Mouse (Mus musculus): ENCODE results near the gene H2-Eb1. TPM values are rescaled to one million over a fixed set of nuclear protein-coding genes. Genes with fewer than 3 reads are reported as not detected.

The H2-Eb1 gene
- polyA plus RNA-seq, 1 experiment from 2014 or later: 1.4 TPM

- no peaks in the 10 kb centered on the region for H3K4me1 ChIP-seq
Measured at GRCm38 (mm10) chr17:34270940-34271339, 34.7 kb upstream of the H2-Eb1 start.

GRCm38 (mm10) chr17:34272102-34272501, 33.6 kb upstream of the H2-Eb1 start:
- no peak overlapping the region for H3K27ac ChIP-seq
- 63% methylated on average over 1 of the region's 1 CpGs for WGBS
- peaks cover 4% of the 10 kb centered on the region; the same call in 1 of the 2 replicates for H3K27me3 ChIP-seq (ENCODE audit: insufficient read depth, poor library complexity, severe bottlenecking)
- no peaks in the 10 kb centered on the region for H3K9me3 ChIP-seq
- no peaks in the 10 kb centered on the region for H3K4me1 ChIP-seq
- no peak overlapping the region for H3K4me3 ChIP-seq
- no peak for DNase-seq (ENCODE audit: low spot score)
- no peaks in the 10 kb centered on the region for H3K36me3 ChIP-seq

More at GRCm38 (mm10) chr17:34270940-34271339, 34.7 kb upstream of the H2-Eb1 start:
- no peak for DNase-seq (ENCODE audit: low spot score)
- Histone ChIP-seq H3K4me3 (no peak overlapping the region), H3K27me3 (ENCODE audit: insufficient read depth, poor library complexity, severe bottlenecking) (peaks cover 4% of the 10 kb centered on the region; the same call in 1 of the 2 replicates), H3K27ac (no peak overlapping the region), H3K36me3 (no peaks in the 10 kb centered on the region), H3K9me3 (no peaks in the 10 kb centered on the region)
- WGBS: 71% methylated on average over 2 of the region's 2 CpGs

- Histone ChIP-seq H3K27ac (no peak overlapping the region), H3K4me1 (no peaks in the 10 kb centered on the region), H3K36me3 (no peaks in the 10 kb centered on the region), H3K9me3 (no peaks in the 10 kb centered on the region), H3K4me3 (no peak overlapping the region), H3K27me3 (ENCODE audit: insufficient read depth, poor library complexity, severe bottlenecking) (peaks cover 23% of the 10 kb centered on the region; the same call in 1 of the 2 replicates)
- no peak for DNase-seq (ENCODE audit: low spot score)
- 71% methylated on average over 1 of the region's 1 CpGs for WGBS
Measured at GRCm38 (mm10) chr17:34280499-34281038, 25.1 kb upstream of the H2-Eb1 start.

- H3K4me3 ChIP-seq: no peak overlapping the region
- H3K27ac ChIP-seq: no peak overlapping the region
- no peaks in the 10 kb centered on the region for H3K36me3 ChIP-seq
- 71% methylated on average over 1 of the region's 1 CpGs for WGBS
- no peaks in the 10 kb centered on the region for H3K9me3 ChIP-seq
- peaks cover 23% of the 10 kb centered on the region; the same call in 1 of the 2 replicates for H3K27me3 ChIP-seq (ENCODE audit: insufficient read depth, poor library complexity, severe bottlenecking)
- no peak for DNase-seq (ENCODE audit: low spot score)
- H3K4me1 ChIP-seq: no peaks in the 10 kb centered on the region
Measured at GRCm38 (mm10) chr17:34281836-34282235, 23.8 kb upstream of the H2-Eb1 start.

GRCm38 (mm10) chr17:34285371-34285770, 20.3 kb upstream of the H2-Eb1 start:
- Histone ChIP-seq H3K27ac (no peak overlapping the region), H3K4me3 (no peak overlapping the region), H3K9me3 (no peaks in the 10 kb centered on the region), H3K27me3 (ENCODE audit: insufficient read depth, poor library complexity, severe bottlenecking) (peaks cover 22% of the 10 kb centered on the region; the same call in 1 of the 2 replicates), H3K36me3 (no peaks in the 10 kb centered on the region), H3K4me1 (no peaks in the 10 kb centered on the region)
- WGBS: 71% methylated on average over 4 of the region's 4 CpGs
- no peak for DNase-seq (ENCODE audit: low spot score)

GRCm38 (mm10) chr17:34285848-34286247, 19.8 kb upstream of the H2-Eb1 start:
- Histone ChIP-seq H3K27me3 (ENCODE audit: insufficient read depth, poor library complexity, severe bottlenecking) (peaks cover 17% of the 10 kb centered on the region; the same call in 1 of the 2 replicates), H3K36me3 (no peaks in the 10 kb centered on the region), H3K9me3 (no peaks in the 10 kb centered on the region), H3K4me1 (no peaks in the 10 kb centered on the region), H3K4me3 (no peak overlapping the region), H3K27ac (no peak overlapping the region)
- 35% methylated on average over 4 of the region's 4 CpGs for WGBS
- DNase-seq (ENCODE audit: low spot score): no peak

GRCm38 (mm10) chr17:34286501-34286900, 19.2 kb upstream of the H2-Eb1 start:
- Histone ChIP-seq H3K27ac (no peak overlapping the region), H3K27me3 (ENCODE audit: insufficient read depth, poor library complexity, severe bottlenecking) (peaks cover 11% of the 10 kb centered on the region; the same call in 1 of the 2 replicates), H3K4me1 (no peaks in the 10 kb centered on the region), H3K4me3 (no peak overlapping the region), H3K9me3 (no peaks in the 10 kb centered on the region), H3K36me3 (no peaks in the 10 kb centered on the region)
- WGBS: 73% methylated on average over 5 of the region's 5 CpGs
- no peak for DNase-seq (ENCODE audit: low spot score)

- Histone ChIP-seq H3K9me3 (no peaks in the 10 kb centered on the region), H3K4me3 (no peak overlapping the region), H3K36me3 (no peaks in the 10 kb centered on the region), H3K4me1 (no peaks in the 10 kb centered on the region), H3K27me3 (ENCODE audit: insufficient read depth, poor library complexity, severe bottlenecking) (peaks cover 11% of the 10 kb centered on the region; the same call in 1 of the 2 replicates), H3K27ac (no peak overlapping the region)
- no peak for DNase-seq (ENCODE audit: low spot score)
- 66% methylated on average over 6 of the region's 6 CpGs for WGBS
Measured at GRCm38 (mm10) chr17:34286999-34287398, 18.7 kb upstream of the H2-Eb1 start.

- Histone ChIP-seq H3K36me3 (no peaks in the 10 kb centered on the region), H3K27ac (no peak within 1 kb of the TSS), H3K27me3 (ENCODE audit: insufficient read depth, poor library complexity, severe bottlenecking) (peaks cover 11% of the 10 kb centered on the region; the same call in 1 of the 2 replicates), H3K9me3 (no peaks in the 10 kb centered on the region), H3K4me3 (no peak within 1 kb of the TSS), H3K4me1 (no peaks in the 10 kb centered on the region)
- DNase-seq (ENCODE audit: low spot score): no peak
- WGBS: 16% methylated on average over 8 of the region's 8 CpGs
Measured at GRCm38 (mm10) chr17:34287648-34288047, 18.0 kb upstream of the H2-Eb1 start, which contains the start of gene H2-Aa. TSS of gene H2-Aa (minus strand) at chr17:34287823.

GRCm38 (mm10) chr17:34288131-34288530, 17.5 kb upstream of the H2-Eb1 start:
- no peak overlapping the region for H3K4me3 ChIP-seq
- DNase-seq (ENCODE audit: low spot score): no peak
- H3K27ac ChIP-seq: no peak overlapping the region
- no peaks in the 10 kb centered on the region for H3K9me3 ChIP-seq
- peaks cover 11% of the 10 kb centered on the region; the same call in 1 of the 2 replicates for H3K27me3 ChIP-seq (ENCODE audit: insufficient read depth, poor library complexity, severe bottlenecking)
- 53% methylated on average over 3 of the region's 3 CpGs for WGBS
- H3K36me3 ChIP-seq: no peaks in the 10 kb centered on the region
- H3K4me1 ChIP-seq: no peaks in the 10 kb centered on the region

- no peak overlapping the region for H3K4me3 ChIP-seq
- H3K9me3 ChIP-seq: no peaks in the 10 kb centered on the region
- no peak overlapping the region for H3K27ac ChIP-seq
- H3K36me3 ChIP-seq: no peaks in the 10 kb centered on the region
- H3K27me3 ChIP-seq (ENCODE audit: insufficient read depth, poor library complexity, severe bottlenecking): peaks cover under 1% of the 10 kb centered on the region; the same call in 1 of the 2 replicates
- H3K4me1 ChIP-seq: no peaks in the 10 kb centered on the region
- WGBS: 17% methylated on average over 8 of the region's 8 CpGs
- peak; percentile 88 for DNase-seq (ENCODE audit: low spot score)
Measured at GRCm38 (mm10) chr17:34291609-34292008, 14.1 kb upstream of the H2-Eb1 start.

- no peak overlapping the region for H3K27ac ChIP-seq
- H3K27me3 ChIP-seq (ENCODE audit: insufficient read depth, poor library complexity, severe bottlenecking): peaks cover 8% of the 10 kb centered on the region
- H3K4me3 ChIP-seq: no peak overlapping the region
- H3K4me1 ChIP-seq: no peaks in the 10 kb centered on the region
- DNase-seq (ENCODE audit: low spot score): no peak
- H3K36me3 ChIP-seq: no peaks in the 10 kb centered on the region
- H3K9me3 ChIP-seq: no peaks in the 10 kb centered on the region
- WGBS: 79% methylated on average over 4 of the region's 4 CpGs
Measured at GRCm38 (mm10) chr17:34292570-34292969, 13.1 kb upstream of the H2-Eb1 start.

GRCm38 (mm10) chr17:34293533-34293932, 12.1 kb upstream of the H2-Eb1 start:
- Histone ChIP-seq H3K27ac (no peak overlapping the region), H3K27me3 (ENCODE audit: insufficient read depth, poor library complexity, severe bottlenecking) (peaks cover 15% of the 10 kb centered on the region), H3K4me3 (no peak overlapping the region), H3K36me3 (no peaks in the 10 kb centered on the region), H3K9me3 (no peaks in the 10 kb centered on the region), H3K4me1 (no peaks in the 10 kb centered on the region)
- 42% methylated on average over 2 of the region's 2 CpGs for WGBS
- no peak for DNase-seq (ENCODE audit: low spot score)

- no peak for DNase-seq (ENCODE audit: low spot score)
- 60% methylated on average over 4 of the region's 4 CpGs for WGBS
- Histone ChIP-seq H3K36me3 (no peaks in the 10 kb centered on the region), H3K27ac (no peak overlapping the region), H3K4me1 (no peaks in the 10 kb centered on the region), H3K27me3 (ENCODE audit: insufficient read depth, poor library complexity, severe bottlenecking) (peaks cover 15% of the 10 kb centered on the region), H3K9me3 (no peaks in the 10 kb centered on the region), H3K4me3 (no peak overlapping the region)
Measured at GRCm38 (mm10) chr17:34294249-34294648, 11.4 kb upstream of the H2-Eb1 start.

All from heart, embryonic 10.5 days (tissue).